Mouse (Mus musculus): Measurements from ENCODE around the gene Cd8a. TPM values are rescaled to one million over a fixed set of nuclear protein-coding genes. Genes with fewer than 3 reads are reported as not detected.

The Cd8a gene
- polyA plus RNA-seq, 1 experiment from 2014 or later, result not detected

DNA sequence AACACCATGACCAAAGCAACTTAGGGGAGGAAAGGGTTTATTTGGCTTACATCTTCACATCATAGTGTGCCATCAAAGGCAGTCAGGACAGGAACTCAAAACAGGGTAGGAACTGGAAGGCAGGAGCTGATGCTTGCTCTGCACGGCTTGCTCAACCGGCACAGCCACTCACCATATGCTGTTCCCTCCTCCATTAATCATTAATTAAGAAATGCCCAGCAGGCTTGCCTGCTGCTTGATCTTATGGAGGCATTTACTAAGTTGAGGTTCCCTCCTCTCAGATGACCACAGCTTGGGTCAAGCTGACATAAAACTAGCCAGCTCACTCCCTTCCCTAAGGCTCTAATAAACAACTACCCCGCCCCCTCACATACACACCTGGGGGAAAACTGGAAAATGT is 48.9 kb downstream of the Cd8a start:
- 92% methylated on average over 3 of the region's 3 CpGs for WGBS
- Histone ChIP-seq H3K9me3 (ENCODE audit: control insufficient read depth, low read length) (no peaks in the 10 kb centered on the region), H3K36me3 (ENCODE audit: control insufficient read depth, insufficient read depth, low read length) (0 out of 2 replicates have a peak, but pooled peaks cover 1% of the 10 kb centered on the region), H3K27me3 (ENCODE audit: control insufficient read depth, insufficient read depth, low read length) (no peaks in the 10 kb centered on the region), H3K4me1 (ENCODE audit: control insufficient read depth, insufficient read depth, low read length) (no peaks in the 10 kb centered on the region), H3K9ac (ENCODE audit: low read length) (no peak overlapping the region), H3K27ac (ENCODE audit: low read depth, low read length) (no peak overlapping the region), H3K4me2 (no peak overlapping the region), H3K4me3 (ENCODE audit: low read depth, low read length) (no peak overlapping the region)
- ATAC-seq (ENCODE audit: low FRiP score) (no peak), DNase-seq (ENCODE audit: low spot score, missing footprints) (no peak)

- Histone ChIP-seq H3K36me3 (ENCODE audit: control insufficient read depth, insufficient read depth, low read length) (0 out of 2 replicates have a peak, but pooled peaks cover 3% of the 10 kb centered on the region), H3K9me3 (ENCODE audit: control insufficient read depth, low read length) (no peaks in the 10 kb centered on the region), H3K4me2 (no peak overlapping the region), H3K27me3 (ENCODE audit: control insufficient read depth, insufficient read depth, low read length) (no peaks in the 10 kb centered on the region), H3K4me1 (ENCODE audit: control insufficient read depth, insufficient read depth, low read length) (no peaks in the 10 kb centered on the region), H3K4me3 (ENCODE audit: low read depth, low read length) (no peak overlapping the region), H3K27ac (ENCODE audit: low read depth, low read length) (no peak overlapping the region), H3K9ac (ENCODE audit: low read length) (no peak overlapping the region)
- WGBS, result 94% methylated on average over 3 of the region's 3 CpGs
- ATAC-seq (ENCODE audit: low FRiP score) (no peak), DNase-seq (ENCODE audit: low spot score, missing footprints) (no peak)
Observed at GRCm38 (mm10) chr6:71423116-71423515, 49.9 kb downstream of the Cd8a start.

- Histone ChIP-seq H3K9me3 (ENCODE audit: control insufficient read depth, low read length) (no peaks in the 10 kb centered on the region), H3K27me3 (ENCODE audit: control insufficient read depth, insufficient read depth, low read length) (no peaks in the 10 kb centered on the region), H3K36me3 (ENCODE audit: control insufficient read depth, insufficient read depth, low read length) (0 out of 2 replicates have a peak, but pooled peaks cover 3% of the 10 kb centered on the region), H3K9ac (ENCODE audit: low read length) (no peak overlapping the region), H3K4me3 (ENCODE audit: low read depth, low read length) (no peak overlapping the region), H3K4me1 (ENCODE audit: control insufficient read depth, insufficient read depth, low read length) (no peaks in the 10 kb centered on the region), H3K27ac (ENCODE audit: low read depth, low read length) (no peak overlapping the region), H3K4me2 (no peak overlapping the region)
- WGBS, result 95% methylated on average over 6 of the region's 6 CpGs
- no peak for DNase-seq (ENCODE audit: low spot score, missing footprints)
- no peak for ATAC-seq (ENCODE audit: low FRiP score)
Observed at GRCm38 (mm10) chr6:71425681-71426080, 52.5 kb downstream of the Cd8a start.

- no peak overlapping the region for H3K27ac ChIP-seq (ENCODE audit: low read depth, low read length)
- no peaks in the 10 kb centered on the region for H3K27me3 ChIP-seq (ENCODE audit: control insufficient read depth, insufficient read depth, low read length)
- no peak overlapping the region for H3K4me2 ChIP-seq
- H3K4me1 ChIP-seq (ENCODE audit: control insufficient read depth, insufficient read depth, low read length), result no peaks in the 10 kb centered on the region
- ATAC-seq (ENCODE audit: low FRiP score) (no peak), DNase-seq (ENCODE audit: low spot score, missing footprints) (no peak)
- no peaks in the 10 kb centered on the region for H3K9me3 ChIP-seq (ENCODE audit: control insufficient read depth, low read length)
- WGBS, result 90% methylated on average over 4 of the region's 4 CpGs
- 0 out of 2 replicates have a peak, but pooled peaks cover 3% of the 10 kb centered on the region for H3K36me3 ChIP-seq (ENCODE audit: control insufficient read depth, insufficient read depth, low read length)
- no peak overlapping the region for H3K9ac ChIP-seq (ENCODE audit: low read length)
- H3K4me3 ChIP-seq (ENCODE audit: low read depth, low read length), result no peak overlapping the region
Observed at GRCm38 (mm10) chr6:71427996-71428725, 54.9 kb downstream of the Cd8a start.

Other genes with a start within 250 kb of the Cd8a start
- 5.3 and 7.4 TPM in 2 replicates for gene Thnsl2, start 229.0 kb upstream of the Cd8a start, polyA plus RNA-seq (2014; fragmentation: Nextera tagmentation; extraction: Ambion mirVana)
- not detected in 2 replicates for gene Fabp1, start 173.6 kb upstream of the Cd8a start, polyA plus RNA-seq (2014; fragmentation: Nextera tagmentation; extraction: Ambion mirVana)
- 36.1 and 40.2 TPM in 2 replicates for gene Krcc1, start 101.8 kb upstream of the Cd8a start, polyA plus RNA-seq (2014; fragmentation: Nextera tagmentation; extraction: Ambion mirVana)
- gene Smyd1, start 51.2 kb upstream of the Cd8a start, polyA plus RNA-seq (2014; fragmentation: Nextera tagmentation; extraction: Ambion mirVana), result 0.12 and 0.15 TPM in 2 replicates
- gene Cd8b1, start 50.6 kb upstream of the Cd8a start, polyA plus RNA-seq (2014; fragmentation: Nextera tagmentation; extraction: Ambion mirVana), result not detected in 2 replicates
- gene Rmnd5a, start 67.2 kb downstream of the Cd8a start, polyA plus RNA-seq (2014; fragmentation: Nextera tagmentation; extraction: Ambion mirVana), result 8.3 and 8.6 TPM in 2 replicates
- 16.4 and 19.3 TPM in 2 replicates for gene Rnf103, start 120.5 kb downstream of the Cd8a start, polyA plus RNA-seq (2014; fragmentation: Nextera tagmentation; extraction: Ambion mirVana)
- 48.2 and 54.9 TPM in 2 replicates for gene Chmp3, start 170.4 kb downstream of the Cd8a start, polyA plus RNA-seq (2014; fragmentation: Nextera tagmentation; extraction: Ambion mirVana)